Comparison of ENCODE assay signal across 7 mouse cellular contexts in the genomic region with DNA sequence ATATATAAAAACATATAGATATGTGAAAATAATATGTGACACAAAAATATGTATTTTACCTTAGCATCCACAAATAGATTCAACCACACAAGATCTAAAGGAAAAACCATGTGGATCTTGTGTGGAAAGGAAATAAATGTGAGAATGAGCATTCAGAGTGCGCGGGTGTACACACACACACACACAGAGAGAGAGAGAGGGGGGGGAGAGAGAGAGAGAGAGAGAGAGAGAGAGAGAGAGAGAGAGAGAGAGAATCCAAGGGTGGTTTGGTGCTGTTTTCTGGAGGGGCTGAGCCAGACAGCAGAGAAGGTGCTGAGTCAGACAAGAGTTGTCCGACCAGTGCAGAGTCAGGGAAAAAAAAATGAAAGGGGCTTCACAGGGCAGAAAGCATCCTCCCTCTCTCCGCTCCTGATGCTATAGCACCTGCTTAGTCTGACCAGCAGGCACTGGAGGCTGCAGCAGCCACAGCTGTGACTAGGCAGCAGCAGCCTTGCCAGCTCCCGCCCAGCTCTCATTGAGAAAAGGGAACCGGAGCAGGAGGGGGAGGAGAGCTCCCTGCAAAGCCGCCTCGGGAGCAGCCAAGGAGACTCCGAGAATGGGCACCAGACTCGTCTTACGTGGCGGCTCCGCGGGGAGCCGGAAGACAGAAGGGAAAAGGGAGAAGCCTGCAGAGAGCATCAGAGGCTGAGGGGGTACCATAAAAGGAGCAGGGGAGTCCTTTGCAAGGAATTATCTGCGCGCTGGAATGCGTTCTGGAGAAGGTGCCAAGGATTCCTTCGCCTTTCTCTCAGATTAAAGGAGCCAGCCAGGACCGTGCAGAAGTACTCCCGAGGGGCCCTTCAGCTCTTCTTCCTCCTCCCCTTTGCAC.
DNase-seq lines count a peak whose midpoint lies in the region; ATAC-seq and TF ChIP-seq lines count a peak whose summit lies in the region.

No protein-coding gene starts in this region.

- TF ChIP-seq POLR2A in embryonic fibroblast, embryonic 13.5 days (IDR thresholded peaks at IDR 0.05; ENCODE audit: low read depth, low read length) = no peak

- peak; percentile 74 for ATAC-seq in heart, embryonic 11.5 days (replicated peaks; ENCODE audit: insufficient number of reproducible peaks, low FRiP score, low TSS enrichment)
- peak; percentile 92 for ATAC-seq in kidney, embryonic 15.5 days (replicated peaks; ENCODE audit: low FRiP score)
- ATAC-seq in limb, embryonic 13.5 days (ENCODE audit: low FRiP score, low read depth) = peak; percentile 91
- peak; percentile 89 for ATAC-seq in midbrain, embryonic 14.5 days (ENCODE audit: low FRiP score, low TSS enrichment)
- ATAC-seq in stomach, postnatal 0 days (ENCODE audit: low FRiP score, low TSS enrichment) = peak; percentile 94

- peak overlapping the region; percentile 80 for H3K4me2 ChIP-seq in heart, embryonic 11.5 days
- peak overlapping the region; percentile 76 for H3K4me2 ChIP-seq in kidney, embryonic 15.5 days
- peak overlapping the region; percentile 69 for H3K4me2 ChIP-seq in limb, embryonic 13.5 days (replicated peaks)
- peak overlapping the region; percentile 64 for H3K4me2 ChIP-seq in midbrain, embryonic 14.5 days (ENCODE audit: low read length)
- peak overlapping the region; percentile 62 for H3K4me2 ChIP-seq in stomach, postnatal 0 days (replicated peaks; ENCODE audit: low read depth)

- TF ChIP-seq CTCF in embryonic fibroblast, embryonic 13.5 days (IDR thresholded peaks at IDR 0.05; ENCODE audit: borderline replicate concordance, insufficient read depth, low read length) = no peak
- peak; percentile 27 for TF ChIP-seq CTCF in stomach, postnatal 0 days (IDR thresholded peaks at IDR 0.05; ENCODE audit: low read depth)

- H3K27ac ChIP-seq in brown adipose tissue, adult 24 weeks (replicated peaks; ENCODE audit: low read depth, low read length) = no peak overlapping the region
- no peak overlapping the region for H3K27ac ChIP-seq in embryonic fibroblast, embryonic 13.5 days (ENCODE audit: insufficient read depth, low read length)
- peak overlapping the region; percentile 41; the same call in 1 of the 2 replicates for H3K27ac ChIP-seq in heart, embryonic 11.5 days (ENCODE audit: low read depth, low read length)
- peak overlapping the region; percentile 95 for H3K27ac ChIP-seq in kidney, embryonic 15.5 days
- no peak overlapping the region; the same call in 1 of the 2 replicates for H3K27ac ChIP-seq in limb, embryonic 13.5 days
- H3K27ac ChIP-seq in midbrain, embryonic 14.5 days (replicated peaks; ENCODE audit: low read depth, low read length) = peak overlapping the region; percentile 81
- H3K27ac ChIP-seq in stomach, postnatal 0 days (replicated peaks) = peak overlapping the region; percentile 63

- H3K9me3 ChIP-seq in heart, embryonic 11.5 days (replicated peaks; ENCODE audit: control insufficient read depth, low read length) = no peaks in the 10 kb centered on the region
- no peaks in the 10 kb centered on the region for H3K9me3 ChIP-seq in kidney, embryonic 15.5 days (replicated peaks)
- H3K9me3 ChIP-seq in limb, embryonic 13.5 days = no peaks in the 10 kb centered on the region
- no peaks in the 10 kb centered on the region for H3K9me3 ChIP-seq in midbrain, embryonic 14.5 days (ENCODE audit: control insufficient read depth, low read length)
- H3K9me3 ChIP-seq in stomach, postnatal 0 days (ENCODE audit: control insufficient read depth, low read length) = no peaks in the 10 kb centered on the region

- peak overlapping the region; percentile 70 for H3K9ac ChIP-seq in heart, embryonic 11.5 days (ENCODE audit: low read depth, low read length)
- H3K9ac ChIP-seq in kidney, embryonic 15.5 days = peak overlapping the region; percentile 33
- H3K9ac ChIP-seq in limb, embryonic 13.5 days = peak overlapping the region; percentile 51
- H3K9ac ChIP-seq in midbrain, embryonic 14.5 days (replicated peaks; ENCODE audit: low read length) = peak overlapping the region; percentile 56
- H3K9ac ChIP-seq in stomach, postnatal 0 days (ENCODE audit: low read length) = peak overlapping the region; percentile 47

- TF ChIP-seq EP300 in stomach, postnatal 0 days (optimal IDR thresholded peaks at IDR 0.05) = no peak

- peak overlapping the region; percentile 38; the same call in 1 of the 2 replicates for H3K4me3 ChIP-seq in brown adipose tissue, adult 24 weeks (ENCODE audit: insufficient read depth, low read depth, low read length)
- peak overlapping the region; percentile 9 for H3K4me3 ChIP-seq in embryonic fibroblast, embryonic 13.5 days (ENCODE audit: insufficient read depth, low read length)
- peak overlapping the region; percentile 51 for H3K4me3 ChIP-seq in heart, embryonic 11.5 days (ENCODE audit: low read depth, low read length)
- H3K4me3 ChIP-seq in kidney, embryonic 15.5 days (replicated peaks) = peak overlapping the region; percentile 50
- H3K4me3 ChIP-seq in limb, embryonic 13.5 days = peak overlapping the region; percentile 40
- peak overlapping the region; percentile 37 for H3K4me3 ChIP-seq in midbrain, embryonic 14.5 days (replicated peaks; ENCODE audit: low read depth, low read length)
- peak overlapping the region; percentile 41 for H3K4me3 ChIP-seq in stomach, postnatal 0 days (ENCODE audit: low read depth, low read length)

- H3K36me3 ChIP-seq in heart, embryonic 11.5 days (ENCODE audit: control insufficient read depth, insufficient read depth, low read length) = no peaks in the 10 kb centered on the region
- H3K36me3 ChIP-seq in kidney, embryonic 15.5 days = no peaks in the 10 kb centered on the region
- H3K36me3 ChIP-seq in limb, embryonic 13.5 days = no peaks in the 10 kb centered on the region
- no peaks in the 10 kb centered on the region for H3K36me3 ChIP-seq in midbrain, embryonic 14.5 days (ENCODE audit: control insufficient read depth, insufficient read depth, low read length)
- H3K36me3 ChIP-seq in stomach, postnatal 0 days (ENCODE audit: control insufficient read depth, insufficient read depth, low read length) = no peaks in the 10 kb centered on the region

- no peaks in the 10 kb centered on the region for H3K4me1 ChIP-seq in brown adipose tissue, adult 24 weeks (ENCODE audit: control insufficient read depth, insufficient read depth, insufficient read length, low read length)
- no peaks in the 10 kb centered on the region; the same call in 1 of the 2 replicates for H3K4me1 ChIP-seq in embryonic fibroblast, embryonic 13.5 days (ENCODE audit: control insufficient read depth, insufficient read depth, low read length)
- peaks cover 11% of the 10 kb centered on the region; the same call in 1 of the 2 replicates for H3K4me1 ChIP-seq in heart, embryonic 11.5 days (ENCODE audit: control insufficient read depth, insufficient read depth, low read length)
- peaks cover 35% of the 10 kb centered on the region for H3K4me1 ChIP-seq in kidney, embryonic 15.5 days
- H3K4me1 ChIP-seq in limb, embryonic 13.5 days = peaks cover 30% of the 10 kb centered on the region
- peaks cover 29% of the 10 kb centered on the region for H3K4me1 ChIP-seq in midbrain, embryonic 14.5 days (ENCODE audit: control insufficient read depth, insufficient read depth, low read length)
- no peaks in the 10 kb centered on the region; the same call in 1 of the 2 replicates for H3K4me1 ChIP-seq in stomach, postnatal 0 days (replicated peaks; ENCODE audit: control insufficient read depth, insufficient read depth)

- peak; percentile 89 for DNase-seq in midbrain, embryonic 14.5 days
- peak; percentile 82 for DNase-seq in stomach, postnatal 0 days (ENCODE audit: low spot score)

- no peaks in the 10 kb centered on the region for H3K27me3 ChIP-seq in heart, embryonic 11.5 days (ENCODE audit: control insufficient read depth, insufficient read depth, low read length)
- no peaks in the 10 kb centered on the region for H3K27me3 ChIP-seq in kidney, embryonic 15.5 days
- H3K27me3 ChIP-seq in limb, embryonic 13.5 days = peaks cover 3% of the 10 kb centered on the region; the same call in 1 of the 2 replicates
- no peaks in the 10 kb centered on the region for H3K27me3 ChIP-seq in midbrain, embryonic 14.5 days (ENCODE audit: control insufficient read depth, insufficient read depth, low read length)
- H3K27me3 ChIP-seq in stomach, postnatal 0 days (ENCODE audit: control insufficient read depth, insufficient read depth, low read length) = no peaks in the 10 kb centered on the region

- WGBS in heart, embryonic 11.5 days (ENCODE audit: insufficient replicate concordance) = under 1% methylated on average over 21 of the region's 21 CpGs
- under 1% methylated on average over 21 of the region's 21 CpGs for WGBS in kidney, embryonic 15.5 days
- 2% methylated on average over 21 of the region's 21 CpGs for WGBS in limb, embryonic 13.5 days
- under 1% methylated on average over 21 of the region's 21 CpGs for WGBS in midbrain, embryonic 14.5 days
- WGBS in stomach, postnatal 0 days = 3% methylated on average over 21 of the region's 21 CpGs

Comparison
In these comparisons a context has a peak if more than half of its experiments do, and no peak if none do; other contexts are left out.
1. H3K27ac ChIP-seq: peak in heart, embryonic 11.5 days (single experiment), kidney, embryonic 15.5 days (single experiment), midbrain, embryonic 14.5 days (single experiment) and stomach, postnatal 0 days (single experiment); none in brown adipose tissue, adult 24 weeks (single experiment), embryonic fibroblast, embryonic 13.5 days (single experiment) and limb, embryonic 13.5 days (single experiment).
2. Peak in every context shown above with its lines, with median percentiles within 50 percentile points of each other: H3K4me3 ChIP-seq, ATAC-seq, H3K4me2 ChIP-seq and H3K9ac ChIP-seq.